Mouse (Mus musculus) urinary bladder, postnatal 4 days (tissue): ENCODE measurements around the gene Birc6.
"Not testable (repeated sequence)": the region's sequence is repeated elsewhere in the genome, so short reads cannot be mapped to it uniquely, and the experiment has no call there.

Experiments
- DNase-seq, 2 experiments: peaks; one replicate each; pipeline ENCODE4 v3.0.0; 2021 to 2022; ENCODE audit warnings: low spot score in 2 of 2

The Birc6 gene

GRCm38 (mm10) chr17:74559891-74560290 lies 31.8 kb downstream of the Birc6 start:
- DNase-seq = no peak

GRCm38 (mm10) chr17:74564151-74564550 lies 36.1 kb downstream of the Birc6 start:
- no peak for DNase-seq

- no peak for DNase-seq
Measured at GRCm38 (mm10) chr17:74569219-74569618, 41.1 kb downstream of the Birc6 start.

- no peak for DNase-seq
Measured at GRCm38 (mm10) chr17:74570585-74570984, 42.5 kb downstream of the Birc6 start.

GRCm38 (mm10) chr17:74577173-74577572 lies 49.1 kb downstream of the Birc6 start:
- DNase-seq = no peak

GRCm38 (mm10) chr17:74579586-74579985 lies 51.5 kb downstream of the Birc6 start:
- no peak for DNase-seq

GRCm38 (mm10) chr17:74580738-74581137 lies 52.6 kb downstream of the Birc6 start:
- no peak for DNase-seq

- DNase-seq = no peak
Measured at GRCm38 (mm10) chr17:74586768-74587167, 58.7 kb downstream of the Birc6 start.

GRCm38 (mm10) chr17:74598908-74599307 lies 70.8 kb downstream of the Birc6 start:
- DNase-seq = no peak

- no peak for DNase-seq
Measured at GRCm38 (mm10) chr17:74599396-74599795, 71.3 kb downstream of the Birc6 start.

- DNase-seq = no peak
Measured at GRCm38 (mm10) chr17:74601201-74601600, 73.1 kb downstream of the Birc6 start.

GRCm38 (mm10) chr17:74630798-74631197 lies 102.7 kb downstream of the Birc6 start:
- DNase-seq = no peak

- no peak for DNase-seq
Measured at GRCm38 (mm10) chr17:74642445-74642844, 114.3 kb downstream of the Birc6 start.

- no peak for DNase-seq
Measured at GRCm38 (mm10) chr17:74658362-74658761, 130.3 kb downstream of the Birc6 start.

GRCm38 (mm10) chr17:74668010-74668409 lies 139.9 kb downstream of the Birc6 start:
- DNase-seq = no peak

- DNase-seq = no peak
Measured at GRCm38 (mm10) chr17:74670031-74670430, 141.9 kb downstream of the Birc6 start.

GRCm38 (mm10) chr17:74672446-74672845 lies 144.4 kb downstream of the Birc6 start:
- no peak for DNase-seq

- DNase-seq = no peak
Measured at GRCm38 (mm10) chr17:74673251-74673650, 145.2 kb downstream of the Birc6 start.

- DNase-seq = no peak
Measured at GRCm38 (mm10) chr17:74678061-74678460, 150.0 kb downstream of the Birc6 start.

- DNase-seq = no peak
Measured at GRCm38 (mm10) chr17:74684927-74685326, 156.8 kb downstream of the Birc6 start.

GRCm38 (mm10) chr17:74688555-74688954 lies 160.5 kb downstream of the Birc6 start:
- DNase-seq = no peak

GRCm38 (mm10) chr17:74689406-74689805 lies 161.3 kb downstream of the Birc6 start:
- DNase-seq = no peak

GRCm38 (mm10) chr17:74701661-74702060 lies 173.6 kb downstream of the Birc6 start:
- not testable (repeated sequence) for DNase-seq

- no peak for DNase-seq
Measured at GRCm38 (mm10) chr17:74705480-74705879, 177.4 kb downstream of the Birc6 start.

- DNase-seq = no peak
Measured at GRCm38 (mm10) chr17:74706593-74706992, 178.5 kb downstream of the Birc6 start.
